Mouse (Mus musculus): ENCODE measurements around the gene Ddr1.

The Ddr1 gene

GRCm38 (mm10) chr17:35693906-35694305, 10.5 kb downstream of the Ddr1 start:
- no peak for DNase-seq (ENCODE audit: low spot score in 2 of 2)

GRCm38 (mm10) chr17:35692368-35692767, 12.1 kb downstream of the Ddr1 start:
- no peak for DNase-seq (ENCODE audit: low spot score in 2 of 2)

- no peak for DNase-seq (ENCODE audit: low spot score in 2 of 2)
Measured at GRCm38 (mm10) chr17:35691811-35692210, 12.6 kb downstream of the Ddr1 start.

- DNase-seq (ENCODE audit: low spot score in 2 of 2): no peak
Measured at GRCm38 (mm10) chr17:35689936-35690645, 14.3 kb downstream of the Ddr1 start.

- no peak for DNase-seq (ENCODE audit: low spot score in 2 of 2)
Measured at GRCm38 (mm10) chr17:35688347-35689175, 15.9 kb downstream of the Ddr1 start.

- no peak for DNase-seq (ENCODE audit: low spot score in 2 of 2)
Measured at GRCm38 (mm10) chr17:35685061-35685460, 19.4 kb downstream of the Ddr1 start.

- no peak for DNase-seq (ENCODE audit: low spot score in 2 of 2)
Measured at GRCm38 (mm10) chr17:35681986-35682385, 22.4 kb downstream of the Ddr1 start.

GRCm38 (mm10) chr17:35680591-35680990, 23.8 kb downstream of the Ddr1 start:
- DNase-seq (ENCODE audit: low spot score in 2 of 2): no peak

GRCm38 (mm10) chr17:35673416-35674035, 30.9 kb downstream of the Ddr1 start, which contains the start of gene Gtf2h4:
TSS of gene Gtf2h4 (minus strand) at chr17:35673739.
- peak; percentile 92 to 96 for DNase-seq (ENCODE audit: low spot score in 2 of 2)

GRCm38 (mm10) chr17:35672527-35672926, 31.9 kb downstream of the Ddr1 start:
- DNase-seq (ENCODE audit: low spot score in 2 of 2): no peak

GRCm38 (mm10) chr17:35671846-35672245, 32.6 kb downstream of the Ddr1 start:
- DNase-seq (ENCODE audit: low spot score in 2 of 2): no peak

- DNase-seq (ENCODE audit: low spot score in 2 of 2): no peak
Measured at GRCm38 (mm10) chr17:35669731-35670130, 34.7 kb downstream of the Ddr1 start.

- peak; percentile 90 to 97 for DNase-seq (ENCODE audit: low spot score in 2 of 2)
Measured at GRCm38 (mm10) chr17:35667334-35668065, 36.9 kb downstream of the Ddr1 start, which contains the start of gene Vars2. TSS of gene Vars2 (minus strand) at chr17:35667592.

- peak in 1 of 2 experiments; percentile 28 for DNase-seq (ENCODE audit: low spot score in 2 of 2)
Measured at GRCm38 (mm10) chr17:35666851-35667256, 37.6 kb downstream of the Ddr1 start.

- DNase-seq (ENCODE audit: low spot score in 2 of 2): peak in 1 of 2 experiments; percentile 44
Measured at GRCm38 (mm10) chr17:35665957-35666515, 38.4 kb downstream of the Ddr1 start.

- DNase-seq (ENCODE audit: low spot score in 2 of 2): no peak
Measured at GRCm38 (mm10) chr17:35653086-35653485, 51.3 kb downstream of the Ddr1 start.

- DNase-seq (ENCODE audit: low spot score in 2 of 2): no peak
Measured at GRCm38 (mm10) chr17:35649429-35649828, 55.0 kb downstream of the Ddr1 start.

GRCm38 (mm10) chr17:35643609-35644236, 60.7 kb downstream of the Ddr1 start, which contains the start of gene Mucl3:
TSS of gene Mucl3 (minus strand) at chr17:35643695.
- no peak for DNase-seq (ENCODE audit: low spot score in 2 of 2)

GRCm38 (mm10) chr17:35639352-35639751, 65.1 kb downstream of the Ddr1 start:
- DNase-seq (ENCODE audit: low spot score in 2 of 2): no peak

GRCm38 (mm10) chr17:35638475-35639190, 65.8 kb downstream of the Ddr1 start:
- peak in 1 of 2 experiments; percentile 68 for DNase-seq (ENCODE audit: low spot score in 2 of 2)
